Mouse (Mus musculus) monocyte, adult 2 months (primary cell): ENCODE results near the gene Fh1.

Experiments used
- DNase-seq, 2 experiments: peaks; one replicate each; pipeline ENCODE4 v3.0.0; 2022; ENCODE audit warnings: low spot score in 2 of 2, low read depth in 1 of 2

The Fh1 gene

DNA sequence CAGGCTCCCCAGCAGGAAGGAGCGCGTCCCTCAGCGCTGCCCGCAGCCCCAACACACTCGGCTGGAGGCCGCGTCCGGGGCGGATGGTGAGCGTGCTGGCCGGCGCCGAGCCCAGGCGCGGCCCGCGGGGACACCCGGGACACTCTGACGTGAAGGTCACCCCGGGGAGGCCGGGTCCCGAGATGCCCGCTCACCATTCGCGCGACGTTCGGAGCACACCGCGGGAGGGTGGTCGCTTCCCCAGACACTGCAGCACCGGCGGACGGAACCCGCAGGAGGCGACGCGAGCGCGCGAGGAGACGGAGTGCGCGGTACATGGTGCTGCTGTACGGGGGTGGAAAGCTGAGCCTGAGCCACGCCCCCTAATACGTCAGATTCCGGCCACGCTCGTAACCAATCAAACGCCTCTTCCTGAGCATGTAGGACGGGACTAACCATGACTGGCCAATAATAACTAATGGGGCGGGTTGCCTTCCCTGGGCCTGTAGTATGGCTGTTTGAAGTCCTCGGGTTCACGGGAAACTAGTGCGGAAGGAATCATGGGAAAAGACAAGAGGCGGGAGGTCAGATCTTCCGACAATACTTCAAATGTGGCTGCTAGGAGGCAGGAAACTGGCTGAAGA, at the start of gene Fh1:
Fh1 (minus strand) TSS at position 379 of the 623 bp plus-strand sequence.
- DNase-seq: peak; percentile 89 to 92

GRCm38 (mm10) chr1:175675116-175675515, 49.7 kb upstream of the Fh1 start:
- no peak for DNase-seq

DNA sequence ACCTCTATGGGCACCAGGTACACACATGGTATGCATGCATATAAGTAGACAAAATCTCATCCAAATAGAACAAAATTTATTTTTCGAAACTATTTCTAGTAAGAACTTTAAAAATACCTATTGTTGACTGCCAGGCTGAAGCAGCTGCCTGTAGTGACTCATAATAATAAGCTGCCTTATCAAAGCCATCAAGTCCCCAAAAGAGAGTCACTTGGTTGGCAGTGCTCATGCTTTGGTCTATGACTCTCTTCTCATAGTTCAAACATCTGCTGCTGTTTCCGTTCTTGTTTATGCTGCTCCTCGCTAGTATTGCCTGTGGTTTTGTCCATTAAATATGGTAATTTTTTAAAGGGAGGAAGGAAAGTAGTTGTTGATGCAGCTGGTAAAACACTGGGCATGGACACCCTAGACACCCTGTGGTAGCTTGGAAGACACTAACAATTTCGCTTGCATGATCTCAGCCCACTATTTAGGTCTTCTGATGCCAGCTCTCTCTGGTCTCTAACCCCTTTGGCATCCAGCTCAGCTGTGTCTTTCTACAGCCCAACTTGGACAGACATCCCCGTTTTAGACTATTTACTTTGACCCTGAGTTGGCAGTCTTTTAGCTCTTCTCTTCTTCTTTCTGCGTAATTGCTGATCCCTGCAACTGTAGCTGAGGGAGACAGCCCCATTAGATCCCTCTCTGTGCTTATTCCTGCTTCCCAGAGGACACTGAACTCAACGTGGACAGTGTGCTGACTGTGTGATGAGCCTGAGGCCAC, 48.3 kb upstream of the Fh1 start:
- no peak for DNase-seq

DNA sequence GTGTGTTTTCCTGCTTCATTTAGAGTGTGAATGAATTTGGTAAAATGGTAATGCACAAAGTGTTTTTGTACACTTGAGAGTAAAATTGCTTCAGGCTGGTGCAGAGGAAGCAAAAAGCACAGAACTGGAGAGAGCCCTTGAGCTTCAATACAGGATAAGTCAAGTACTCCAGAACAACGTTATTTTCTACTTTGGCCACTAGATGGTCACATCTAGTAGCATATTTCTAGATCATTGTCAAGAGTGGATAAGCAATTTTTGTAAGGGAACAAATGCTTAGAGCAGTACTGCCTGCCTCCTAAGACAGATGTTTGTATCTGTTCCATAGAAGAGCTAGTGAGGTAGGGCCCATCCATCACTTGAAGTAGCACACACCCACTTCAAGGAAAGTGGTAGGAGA, 46.2 kb upstream of the Fh1 start:
- DNase-seq: no peak

GRCm38 (mm10) chr1:175670042-175670441, 44.6 kb upstream of the Fh1 start:
- DNase-seq: no peak

GRCm38 (mm10) chr1:175669456-175669855, 44.0 kb upstream of the Fh1 start:
- DNase-seq: no peak

DNA sequence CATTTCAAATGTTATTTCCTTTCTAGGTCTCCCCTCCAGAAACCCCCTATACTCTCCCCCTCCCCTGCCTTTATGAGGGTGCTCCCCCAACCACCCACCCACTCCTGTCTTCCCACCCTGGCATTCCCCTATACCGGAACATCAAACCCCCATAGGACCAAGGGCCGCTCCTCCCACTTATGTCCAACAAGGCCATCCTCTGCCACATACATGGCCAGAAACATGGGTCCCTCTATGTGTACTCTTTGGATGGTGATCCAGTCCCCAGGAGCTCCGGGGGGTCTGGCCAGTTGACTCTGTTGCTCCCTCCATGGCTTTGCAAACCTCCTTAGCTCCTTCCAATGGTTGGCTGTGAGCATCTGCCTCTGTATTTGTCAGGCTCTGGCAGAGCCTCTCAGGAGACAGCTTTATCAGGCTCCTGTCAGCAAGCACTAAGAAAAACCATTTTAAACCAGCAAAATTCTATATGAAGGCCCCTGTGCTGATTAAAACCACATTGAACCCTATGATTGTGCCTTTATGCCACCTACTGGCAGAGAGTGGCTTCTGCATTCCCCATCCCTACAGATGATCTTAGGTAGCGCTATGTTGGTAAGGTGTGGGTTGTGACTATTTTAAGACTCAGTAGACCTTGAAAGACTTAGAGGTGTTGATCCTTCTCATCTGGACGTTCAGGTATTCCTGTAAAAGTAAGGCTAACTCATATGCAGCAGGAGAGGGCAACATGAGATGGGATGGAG, 43.4 kb upstream of the Fh1 start:
- no peak for DNase-seq

DNA sequence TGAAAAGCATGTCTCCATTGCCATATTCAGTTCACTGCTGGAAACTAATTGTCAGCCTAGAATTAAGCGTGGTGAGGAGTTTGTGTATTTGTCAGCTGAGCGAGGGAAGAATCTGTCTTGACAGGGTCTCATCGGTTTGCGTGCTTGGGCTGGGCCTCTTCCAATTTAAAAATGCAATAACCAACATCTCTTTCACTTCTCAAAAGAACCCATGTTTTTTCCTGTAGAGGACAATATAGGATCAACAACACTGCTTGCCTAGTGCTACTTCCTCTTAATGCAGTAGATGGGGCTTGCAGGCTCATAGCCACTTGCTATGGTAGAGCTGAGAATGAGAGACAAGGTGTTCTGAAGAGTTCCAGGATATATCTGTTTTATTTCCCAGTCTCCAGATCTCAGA, 34.5 kb upstream of the Fh1 start:
- DNase-seq: no peak

DNA sequence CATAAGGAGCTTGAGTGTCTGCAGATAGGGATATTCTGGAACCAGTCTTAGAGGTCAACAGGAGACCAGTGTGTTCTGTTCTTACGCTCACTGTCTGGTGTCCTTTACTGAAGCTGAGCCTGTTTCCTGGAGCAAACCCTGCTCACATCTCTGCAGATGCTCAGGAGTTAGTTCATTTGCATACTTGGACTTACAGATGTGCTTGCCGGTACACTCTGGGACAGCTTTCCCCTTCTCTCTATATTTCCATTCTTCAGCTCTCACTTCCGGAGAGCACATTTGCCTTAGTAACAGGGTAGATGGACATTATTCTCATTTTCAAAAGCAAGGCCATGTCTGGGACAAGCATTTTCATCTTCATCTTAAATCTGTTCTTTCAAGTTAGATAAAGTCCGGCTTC, 23.2 kb upstream of the Fh1 start:
- no peak for DNase-seq

DNA sequence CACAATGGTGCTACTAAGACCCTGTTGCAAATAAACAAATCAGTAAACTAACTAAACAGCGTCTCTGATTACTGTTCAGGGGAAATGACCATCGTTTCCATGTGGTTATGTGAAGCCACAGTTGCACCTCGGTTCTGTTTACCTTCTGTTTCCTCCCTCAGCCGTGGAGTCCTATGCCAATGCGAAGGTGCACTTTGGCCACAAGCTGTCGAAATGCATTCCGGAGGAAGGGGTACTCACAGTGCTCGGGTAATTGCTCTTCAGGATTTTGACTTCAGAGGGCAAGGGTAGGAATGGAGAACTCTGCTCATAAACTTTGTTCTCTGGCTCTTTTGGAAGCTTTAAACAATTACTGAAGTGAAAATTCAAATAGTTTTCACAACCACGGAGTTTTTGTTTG, 21.5 kb upstream of the Fh1 start:
- DNase-seq: no peak

GRCm38 (mm10) chr1:175643496-175644265, 18.2 kb upstream of the Fh1 start:
- no peak for DNase-seq

DNA sequence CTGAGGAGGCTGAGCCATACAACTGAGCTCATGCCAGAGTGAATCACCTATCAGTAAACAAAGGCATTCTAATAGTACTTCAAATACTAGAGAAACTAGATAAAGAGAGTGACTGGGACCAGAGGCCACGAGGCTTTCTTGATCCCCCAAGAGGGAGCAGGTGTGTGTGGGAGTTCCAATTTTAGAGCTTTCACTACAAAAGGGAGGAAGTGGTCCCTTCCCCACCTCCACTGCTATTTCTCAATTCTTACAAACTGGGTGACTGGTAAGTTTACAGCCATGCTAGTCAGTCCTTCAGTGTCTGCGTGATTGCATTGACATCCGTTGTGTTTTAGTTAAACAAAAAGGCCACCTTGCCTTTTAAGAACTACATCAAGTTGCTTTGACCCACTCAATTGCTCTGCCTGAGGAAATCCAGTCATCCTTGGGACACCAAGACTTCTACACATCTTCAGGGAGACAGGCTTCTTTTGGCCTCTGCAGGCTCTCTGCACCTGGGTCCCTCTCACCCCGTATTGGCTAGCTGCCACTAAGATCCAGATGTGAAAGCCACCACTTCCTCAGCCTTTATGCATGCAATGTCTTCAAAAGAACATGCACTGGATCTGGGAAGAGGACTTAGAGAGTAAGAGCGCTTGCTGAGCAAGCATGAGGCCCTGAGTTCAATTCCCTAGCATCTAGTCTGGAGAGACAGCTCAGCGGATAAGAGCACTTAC, 15.2 kb upstream of the Fh1 start:
- DNase-seq: no peak

GRCm38 (mm10) chr1:175639072-175639471, 13.6 kb upstream of the Fh1 start:
- DNase-seq: no peak

GRCm38 (mm10) chr1:175637677-175638076, 12.2 kb upstream of the Fh1 start:
- no peak for DNase-seq

DNA sequence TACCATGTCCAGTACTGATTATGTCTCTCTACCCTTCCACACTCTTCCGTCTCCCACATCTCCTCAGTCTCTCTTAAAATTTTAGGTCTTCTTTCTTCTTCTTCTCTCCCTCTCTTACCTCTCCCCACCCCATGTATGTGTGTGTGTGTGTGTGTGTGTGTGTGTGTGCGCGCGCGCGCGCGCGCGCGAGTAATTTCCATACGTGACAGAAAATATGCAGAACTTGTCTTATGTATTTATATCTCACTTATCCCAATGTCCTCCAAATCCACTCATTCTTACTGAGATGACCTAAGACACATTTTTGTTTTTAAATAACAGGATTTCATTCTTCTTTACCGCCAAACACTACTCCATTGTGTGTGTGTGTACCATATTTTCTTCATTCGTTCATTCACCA, 7.0 kb upstream of the Fh1 start:
- DNase-seq: no peak

GRCm38 (mm10) chr1:175631721-175632221, 6.3 kb upstream of the Fh1 start:
- DNase-seq: no peak

GRCm38 (mm10) chr1:175631080-175631479, 5.6 kb upstream of the Fh1 start:
- DNase-seq: no peak

DNA sequence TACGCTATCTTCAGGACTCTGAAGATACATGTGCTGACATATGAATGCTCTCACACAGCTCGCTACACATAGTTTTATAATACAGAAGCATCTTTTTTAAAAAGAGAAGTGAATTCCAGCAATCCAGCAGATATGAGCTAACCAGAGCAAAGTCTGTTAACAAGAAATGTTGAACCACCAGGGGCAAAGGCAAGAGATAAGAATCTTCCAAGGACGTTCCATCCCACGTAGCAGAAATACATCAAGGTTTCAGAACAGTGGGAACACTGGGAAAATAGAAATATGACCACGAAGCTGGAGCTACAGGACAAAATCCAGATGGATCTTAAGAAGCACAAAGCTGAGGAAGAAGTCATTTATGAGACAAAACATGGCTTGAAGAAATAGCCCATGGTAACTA, 4.9 kb upstream of the Fh1 start:
- DNase-seq: no peak

GRCm38 (mm10) chr1:175629248-175629647, 3.8 kb upstream of the Fh1 start:
- no peak for DNase-seq

GRCm38 (mm10) chr1:175625990-175626692, 706 bp upstream of the Fh1 start:
- DNase-seq: no peak
